Mouse (Mus musculus): ENCODE results near the gene Zfp609.
"Not testable (repeated sequence)": the region's sequence is repeated elsewhere in the genome, so short reads cannot be mapped to it uniquely, and the experiment has no call there.

Gene Zfp609

GRCm38 (mm10) chr9:65812841-65813240 lies 14.5 kb downstream of the Zfp609 start:
- in situ Hi-C loops (cut with MseI, MboI) = no loop called here

DNA sequence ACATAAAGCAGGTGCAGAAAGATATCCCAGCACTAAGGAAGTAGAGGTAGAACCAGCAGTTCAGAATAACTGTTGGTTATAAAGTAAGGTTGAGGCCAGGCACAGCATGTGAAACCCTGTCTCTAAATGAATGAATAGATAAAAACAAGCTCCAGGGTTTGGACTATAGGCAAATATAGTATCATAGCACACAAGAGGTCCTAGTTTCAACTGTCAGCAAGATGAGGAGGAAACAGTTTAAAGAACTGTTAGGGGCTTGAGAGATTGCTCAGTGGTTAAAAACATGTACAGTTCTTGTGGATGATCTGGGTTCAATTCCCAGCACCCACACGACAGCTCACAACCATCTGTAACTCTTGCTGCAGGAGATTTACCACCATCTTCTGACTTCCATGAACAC lies 15.6 kb downstream of the Zfp609 start:
- in situ Hi-C loops (cut with MseI, MboI) = no loop called here

DNA sequence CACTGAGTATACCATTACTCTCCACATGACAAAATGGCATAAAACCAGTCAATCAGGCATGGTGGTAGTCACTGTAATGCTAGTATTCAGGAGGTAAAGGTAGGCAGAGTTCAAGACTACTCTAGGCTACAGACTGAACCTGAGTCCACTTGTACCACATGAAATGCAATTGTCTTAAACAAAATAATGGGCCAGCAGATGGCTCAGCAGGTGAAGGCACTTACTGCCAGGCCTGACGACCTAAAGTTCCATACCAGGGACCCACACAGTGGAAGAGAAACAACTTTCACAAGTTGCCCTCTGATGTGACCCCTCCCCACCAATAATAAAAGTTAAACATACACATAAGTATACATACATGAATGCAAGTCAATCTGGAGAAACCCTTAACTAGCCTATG lies 19.5 kb downstream of the Zfp609 start:
- in situ Hi-C loops (cut with MseI, MboI) = no loop called here

GRCm38 (mm10) chr9:65807251-65807650 lies 20.1 kb downstream of the Zfp609 start:
- in situ Hi-C loops (cut with MseI, MboI) = no loop called here

DNA sequence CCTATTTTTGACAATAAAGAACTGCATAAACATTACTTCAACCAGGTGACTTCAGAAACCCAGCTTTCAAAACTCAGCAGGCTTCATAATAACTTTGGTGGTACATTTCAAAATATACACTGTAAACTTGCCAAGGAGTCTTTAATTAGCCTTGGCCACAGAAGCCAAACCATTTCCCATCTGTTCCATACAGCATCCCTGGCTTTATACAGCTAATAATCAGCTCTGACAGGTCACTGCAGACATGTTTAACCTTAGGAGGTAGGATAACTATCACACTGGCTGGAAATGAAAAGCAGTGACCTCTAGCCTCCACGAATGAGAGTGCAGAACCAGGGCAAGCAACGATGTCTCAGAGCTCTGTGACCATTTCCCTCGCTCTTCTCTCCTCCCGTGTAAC lies 27.6 kb downstream of the Zfp609 start:
- in situ Hi-C loops (cut with MseI, MboI) = no loop called here

GRCm38 (mm10) chr9:65795651-65796050 lies 31.7 kb downstream of the Zfp609 start:
- in situ Hi-C loops (cut with MseI, MboI) = no loop called here

DNA sequence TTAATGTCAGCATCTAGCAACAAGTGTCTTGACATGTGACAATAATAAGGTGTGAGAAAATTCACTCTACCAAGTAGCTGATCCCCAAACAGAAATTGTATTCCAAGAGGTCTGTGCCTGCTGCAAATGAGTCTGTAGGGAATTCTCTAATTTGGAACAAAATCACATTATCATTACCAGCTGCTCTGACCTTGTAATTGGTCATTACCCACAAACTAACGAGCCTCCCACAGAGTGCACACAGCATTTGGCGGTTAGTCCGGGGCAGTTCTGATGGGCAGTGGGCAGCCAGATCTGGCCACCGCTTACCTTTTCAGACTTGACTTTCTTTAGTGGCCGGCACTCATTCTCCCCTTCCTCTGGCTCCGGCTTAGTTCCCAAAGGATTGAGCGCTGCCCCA lies 33.1 kb downstream of the Zfp609 start:
- in situ Hi-C loops (cut with MseI, MboI) = no loop called here

DNA sequence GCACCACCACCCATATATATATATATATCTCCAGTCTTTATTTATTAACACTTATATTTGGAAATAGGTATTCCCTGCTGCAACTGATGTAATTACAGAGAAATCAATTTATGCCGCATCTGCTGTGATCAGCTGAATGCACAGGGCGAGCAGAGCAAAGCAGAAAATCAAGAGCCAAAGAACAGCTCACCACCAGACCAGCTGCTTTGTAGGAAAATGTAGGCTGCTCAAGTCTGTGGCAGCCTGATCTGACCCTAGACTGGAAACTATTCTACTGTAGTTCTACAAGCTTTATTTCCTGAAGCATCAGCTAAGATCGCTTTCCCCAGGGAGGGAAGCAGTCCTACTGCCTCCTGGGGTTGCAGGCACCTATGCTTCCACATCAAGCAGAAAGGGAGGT lies 33.9 kb downstream of the Zfp609 start:
- in situ Hi-C loops (cut with MseI, MboI) = no loop called here

DNA sequence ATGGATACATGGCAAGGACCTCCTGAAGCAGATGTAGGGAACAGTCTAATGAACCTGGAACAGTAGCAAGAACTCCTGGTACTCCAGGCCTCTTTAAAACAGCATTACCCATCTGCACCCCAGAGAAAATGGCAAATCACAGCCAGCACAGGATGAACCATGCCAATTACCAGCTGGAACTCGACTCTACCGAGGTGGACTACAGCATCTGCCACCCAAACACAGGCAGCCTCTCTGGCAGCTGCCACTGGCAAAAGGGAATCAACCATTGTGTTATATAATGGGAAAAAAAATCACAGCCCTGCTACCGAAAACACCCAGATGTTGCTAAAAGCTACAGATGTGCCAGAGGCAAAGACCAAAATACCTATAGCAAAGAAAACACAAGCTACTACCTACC lies 34.3 kb downstream of the Zfp609 start:
- in situ Hi-C loops (cut with MseI, MboI) = no loop called here

- in situ Hi-C loops (cut with MseI, MboI) = no loop called here
These were observed 35.5 kb downstream of the Zfp609 start for GRCm38 (mm10) chr9:65791846-65792245.

DNA sequence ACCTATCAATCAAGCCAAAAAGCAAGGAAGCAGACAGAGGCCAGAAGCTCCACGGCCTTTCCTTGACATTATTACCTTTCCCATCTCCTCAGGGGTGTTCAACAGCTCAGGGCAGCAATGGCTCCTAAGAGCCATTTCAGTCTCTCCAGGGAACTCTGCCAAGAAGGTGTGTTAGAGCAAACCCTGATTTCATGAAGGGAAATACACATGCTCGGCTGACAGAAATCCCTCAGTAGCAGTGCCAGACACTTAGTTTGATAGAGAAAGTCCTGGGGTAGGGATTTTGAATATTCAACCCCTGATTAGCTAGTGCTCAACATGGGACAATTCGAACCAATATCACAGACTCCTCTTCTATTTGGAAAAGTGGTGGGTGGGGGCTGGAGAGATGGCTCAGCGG lies 36.3 kb downstream of the Zfp609 start:
- in situ Hi-C loops (cut with MseI, MboI) = no loop called here

GRCm38 (mm10) chr9:65789788-65790187 lies 37.6 kb downstream of the Zfp609 start:
- in situ Hi-C loops (cut with MseI, MboI) = no loop called here

DNA sequence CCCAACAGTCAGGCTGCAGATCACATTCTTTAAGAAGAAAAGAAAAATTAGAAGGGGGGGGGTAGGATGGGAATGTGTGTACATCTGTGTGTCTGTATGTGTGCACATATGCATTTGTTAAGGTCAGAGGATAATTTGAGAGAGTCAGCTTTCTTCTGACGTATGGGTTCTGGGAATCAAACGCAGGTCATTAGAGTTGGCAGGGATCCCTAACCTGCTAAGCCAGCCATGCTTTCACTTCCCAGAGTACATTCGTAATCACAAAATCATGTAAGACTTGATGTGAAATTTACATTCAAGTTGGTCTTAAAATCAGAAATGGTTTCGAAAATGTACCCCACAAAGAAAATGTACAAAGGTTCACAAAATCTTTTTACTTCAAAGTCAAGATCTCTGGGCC lies 38.8 kb downstream of the Zfp609 start:
- in situ Hi-C loops (cut with MseI, MboI) = no loop called here

DNA sequence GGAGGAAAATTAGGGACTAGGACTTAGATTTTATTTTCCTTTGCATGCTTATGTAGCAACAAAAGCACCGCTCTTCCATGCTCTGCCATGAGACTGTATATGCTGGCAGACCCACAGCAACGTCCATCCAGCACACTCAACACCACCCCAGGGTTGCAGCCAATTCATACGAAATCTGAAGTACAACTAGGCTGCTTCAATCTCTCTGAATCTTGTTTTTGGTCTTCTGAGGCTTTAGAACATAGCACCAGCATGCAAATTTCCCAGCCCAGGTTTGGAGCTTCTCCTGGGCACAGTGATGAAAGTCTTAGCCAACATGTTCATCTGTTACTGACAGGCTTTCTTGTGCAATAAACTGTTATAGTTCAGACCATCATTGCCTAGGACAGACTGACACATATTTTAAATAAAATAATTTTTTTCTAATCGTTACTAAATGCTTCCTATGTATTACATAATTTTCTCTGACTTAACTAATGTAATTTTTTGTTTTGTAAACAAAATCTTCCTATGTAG lies 39.5 kb downstream of the Zfp609 start:
- in situ Hi-C loops (cut with MseI, MboI) = no loop called here

GRCm38 (mm10) chr9:65786885-65787787 lies 40.2 kb downstream of the Zfp609 start:
- in situ Hi-C loops (cut with MseI, MboI) = no loop called here

- in situ Hi-C loops (cut with MseI, MboI) = no loop called here
These were observed 41.5 kb downstream of the Zfp609 start for GRCm38 (mm10) chr9:65785772-65786368.

GRCm38 (mm10) chr9:65779619-65780018 lies 47.7 kb downstream of the Zfp609 start:
- in situ Hi-C loops (cut with MseI, MboI) = not testable (repeated sequence)

- in situ Hi-C loops (cut with MseI, MboI) = no loop called here
These were observed 50.4 kb downstream of the Zfp609 start for GRCm38 (mm10) chr9:65776874-65777432.

DNA sequence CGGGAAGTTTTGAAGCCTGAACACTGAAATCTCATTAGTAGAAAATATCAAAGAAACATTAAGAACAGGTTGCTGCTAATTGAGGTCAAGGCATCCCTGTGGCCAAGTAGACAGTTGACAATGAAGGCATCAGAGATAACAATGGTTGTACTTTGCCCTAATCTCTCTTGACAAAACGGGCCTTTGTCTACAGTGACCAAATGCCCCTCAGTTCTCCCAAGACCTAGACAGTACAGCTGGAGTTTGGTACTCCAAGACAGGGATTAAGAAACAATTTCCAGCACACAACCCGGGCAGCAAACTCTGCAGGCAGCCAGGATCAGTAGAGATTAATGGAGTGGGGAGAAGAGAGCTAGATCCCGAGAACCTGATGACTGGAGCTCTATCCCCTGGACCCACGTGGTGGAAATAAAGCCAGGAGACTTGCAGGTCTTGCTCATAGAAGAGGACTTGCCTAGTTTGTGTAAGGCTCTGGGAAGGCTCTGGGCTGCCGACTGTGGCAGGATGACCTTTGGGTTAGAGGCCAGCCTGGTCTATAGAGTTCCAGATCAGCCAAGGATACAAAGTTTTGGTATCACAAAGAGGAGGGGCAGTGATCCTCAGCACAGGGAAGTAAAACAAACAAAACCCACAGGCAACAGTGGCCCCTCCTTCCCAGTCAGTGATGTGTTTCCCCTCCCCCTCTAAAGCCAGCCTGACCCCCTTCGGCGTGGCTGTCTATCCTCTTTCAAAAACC lies 51.1 kb downstream of the Zfp609 start:
- in situ Hi-C loops (cut with MseI, MboI) = no loop called here

DNA sequence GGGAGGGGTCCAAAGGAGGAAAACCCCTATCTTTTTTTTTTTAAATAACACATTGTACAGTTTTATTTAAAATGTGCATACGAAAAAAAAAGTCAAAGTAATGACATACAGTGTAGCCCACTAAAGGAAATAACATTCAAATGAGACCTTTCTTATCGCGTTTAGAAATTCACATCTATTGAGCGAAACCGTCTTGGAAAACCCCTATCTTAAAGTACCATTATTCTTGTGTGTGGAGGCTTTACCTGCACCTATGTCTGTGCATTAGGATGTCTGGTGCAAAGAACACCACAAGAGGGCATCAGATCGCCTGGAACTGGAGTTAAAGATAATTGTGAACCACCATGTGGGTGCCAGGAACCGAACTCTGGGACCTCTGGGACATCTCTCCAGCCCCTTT lies 53.6 kb downstream of the Zfp609 start:
- in situ Hi-C loops (cut with MseI, MboI) = no loop called here

GRCm38 (mm10) chr9:65771011-65771664 lies 56.2 kb downstream of the Zfp609 start:
- in situ Hi-C loops (cut with MseI, MboI) = no loop called here
